Mouse (Mus musculus) heart, postnatal 0 days (tissue): Measurements from ENCODE around the gene Nhsl2.
"Not testable (repeated sequence)": the region's sequence is repeated elsewhere in the genome, so short reads cannot be mapped to it uniquely, and the experiment has no call there.

Source experiments
- CTCF ChIP-seq: IDR thresholded peaks from 2 replicates; pipeline ENCODE4 v1.5.1; 2016; ENCODE audit warnings: antibody characterized with exemption, control low read depth, low read depth
- EP300 ChIP-seq: IDR thresholded peaks from 2 replicates; pipeline ENCODE4 v1.6.1; 2016; ENCODE audit warnings: antibody characterized with exemption, low read depth

- not testable (repeated sequence) for TF ChIP-seq CTCF, EP300
Measured at GRCm38 (mm10) chrX:101819980-101820379, 29.2 kb upstream of the Nhsl2 start.
